Mouse (Mus musculus) gonadal fat pad, adult 2 months (tissue): Measurements from ENCODE around the gene Bhlha9. TPM values are rescaled to one million over a fixed set of nuclear protein-coding genes. Genes with fewer than 3 reads are reported as not detected.

Source experiments
- DNase-seq: peaks from one replicate; pipeline ENCODE4 v3.0.0-alpha.2; 2012; ENCODE audit warnings: low read depth
- polyA plus RNA-seq: library from polyadenylated mRNA; depleted of rRNA; stranded (reverse); fragments of >200 nt; gene quantifications from 2 replicates; pipeline ENCODE4 v1.2.3, GENCODE M21; 2012; rRNA removed

The Bhlha9 gene
- polyA plus RNA-seq: not detected in 2 replicates

DNA sequence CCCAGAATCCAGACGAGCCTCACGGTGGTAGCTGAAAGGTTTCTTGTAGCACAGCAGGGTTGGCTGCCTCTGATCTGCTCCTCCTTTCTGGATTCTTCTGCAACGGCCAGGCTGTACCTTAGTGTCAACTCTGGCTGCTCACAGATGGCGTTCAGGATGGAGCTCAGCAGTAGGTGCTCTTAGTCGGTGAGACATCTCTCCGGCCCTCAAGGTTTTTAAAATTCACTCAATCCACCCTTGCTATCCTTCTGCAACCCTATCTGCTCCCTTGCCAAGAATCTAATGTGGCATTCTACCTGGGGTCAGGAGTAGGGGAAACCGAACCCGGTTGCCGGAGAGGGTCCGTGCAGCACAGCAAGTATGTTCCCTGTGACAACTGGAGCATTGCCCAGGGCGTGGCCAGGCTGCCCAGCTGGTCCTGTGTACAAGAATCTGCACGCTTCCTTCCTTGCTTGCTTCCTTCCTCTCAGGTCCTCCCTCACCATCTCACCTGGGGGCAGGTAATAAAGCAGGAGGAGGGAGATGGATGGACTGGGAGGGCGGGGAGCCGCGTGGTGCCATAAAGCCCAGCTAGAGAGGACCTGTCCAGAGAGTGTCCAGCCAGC lies at the start of gene Bhlha9:
Gene Bhlha9 (plus strand): TSS at position 600 of the 605 bp plus-strand sequence.
- no peak for DNase-seq

DNA sequence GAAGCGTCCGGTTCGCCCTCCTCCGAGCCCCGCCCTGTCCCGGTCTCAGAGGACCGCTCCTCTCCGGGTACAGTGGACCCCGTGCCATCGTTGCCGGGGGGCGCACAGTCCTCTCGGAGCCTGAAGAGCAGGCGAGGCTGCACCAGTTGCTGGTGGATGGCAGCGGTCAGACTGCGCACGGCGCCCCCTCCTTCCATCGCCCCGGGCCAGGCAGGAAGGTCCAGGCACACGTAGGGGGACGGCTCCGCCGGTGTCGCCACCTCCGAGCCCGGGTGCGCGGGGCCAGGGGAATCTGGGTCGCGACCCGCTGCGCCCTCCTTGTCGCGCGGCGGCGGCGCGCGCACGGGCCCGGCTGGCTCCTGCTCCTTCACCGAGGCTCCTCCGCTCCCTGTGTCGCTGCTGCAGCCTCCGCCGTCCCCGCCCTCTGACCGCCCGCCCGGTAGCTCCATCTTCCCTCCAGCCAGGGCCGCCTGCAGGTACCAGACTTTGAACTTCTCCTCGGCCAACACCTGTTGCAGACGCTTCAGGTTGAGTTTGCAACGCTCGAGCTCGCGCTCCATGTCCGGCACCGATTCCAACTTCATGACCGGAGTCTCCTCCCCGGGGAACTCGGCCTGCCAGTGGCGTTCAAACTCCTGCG lies 49.6 kb upstream of the Bhlha9 start:
- DNase-seq: no peak

DNA sequence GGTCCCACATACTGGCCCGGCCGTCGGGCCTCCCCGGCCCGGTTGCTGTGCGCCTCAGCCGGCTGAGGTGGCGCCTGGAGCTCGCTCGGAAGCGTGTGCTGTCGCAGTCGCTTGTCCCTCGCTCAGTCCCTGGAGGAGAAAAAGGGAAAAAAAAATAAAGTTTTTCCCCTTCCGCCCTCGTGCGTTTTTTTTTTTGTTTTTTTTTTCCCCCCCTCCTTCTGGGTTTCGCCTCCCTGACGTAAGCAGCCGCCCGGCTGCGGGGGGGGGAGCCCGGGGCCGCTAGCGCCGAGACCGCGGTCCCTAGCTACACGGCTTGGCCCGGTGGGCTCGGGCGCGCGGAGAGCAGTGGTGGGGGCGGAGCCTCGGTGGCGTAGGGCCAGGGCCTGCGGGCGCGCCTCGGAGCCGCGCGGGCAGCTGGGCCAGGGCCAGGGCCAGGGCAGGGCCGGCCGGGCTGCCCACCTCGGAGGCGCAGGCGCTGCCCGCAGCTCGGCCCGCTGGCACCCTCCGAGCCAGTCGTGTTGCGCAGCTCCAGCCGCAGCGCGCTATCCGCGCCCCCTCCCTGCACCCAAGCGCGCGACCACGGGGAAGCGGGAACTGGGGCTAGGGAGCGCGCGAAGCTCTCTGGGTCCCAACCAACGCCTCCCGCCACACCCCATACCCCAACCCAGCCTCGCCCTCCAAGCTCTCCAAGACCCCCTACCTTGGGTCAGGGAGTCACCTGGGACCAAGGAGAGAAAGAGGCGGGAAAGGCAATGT lies 48.9 kb upstream of the Bhlha9 start:
- no peak for DNase-seq

DNA sequence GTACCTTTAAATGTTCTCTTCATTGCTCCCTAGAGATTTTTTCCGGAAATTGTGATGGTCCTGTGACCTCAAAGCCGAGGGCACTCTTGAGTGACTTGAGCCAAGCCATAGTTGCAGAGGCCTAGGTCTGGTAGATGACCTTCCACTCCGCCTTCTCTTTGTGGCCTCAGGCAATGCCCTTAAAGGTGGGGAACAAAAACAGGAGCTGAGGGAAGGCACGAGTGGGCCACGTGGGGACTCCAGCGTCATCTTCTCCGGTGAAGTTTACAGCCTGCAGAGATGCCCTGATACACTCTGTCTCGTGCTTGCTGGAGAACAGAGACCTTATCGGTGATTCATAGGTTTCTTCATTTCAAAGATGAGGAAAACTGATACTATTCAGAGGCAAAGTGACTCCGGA lies 48.2 kb upstream of the Bhlha9 start:
- no peak for DNase-seq

DNA sequence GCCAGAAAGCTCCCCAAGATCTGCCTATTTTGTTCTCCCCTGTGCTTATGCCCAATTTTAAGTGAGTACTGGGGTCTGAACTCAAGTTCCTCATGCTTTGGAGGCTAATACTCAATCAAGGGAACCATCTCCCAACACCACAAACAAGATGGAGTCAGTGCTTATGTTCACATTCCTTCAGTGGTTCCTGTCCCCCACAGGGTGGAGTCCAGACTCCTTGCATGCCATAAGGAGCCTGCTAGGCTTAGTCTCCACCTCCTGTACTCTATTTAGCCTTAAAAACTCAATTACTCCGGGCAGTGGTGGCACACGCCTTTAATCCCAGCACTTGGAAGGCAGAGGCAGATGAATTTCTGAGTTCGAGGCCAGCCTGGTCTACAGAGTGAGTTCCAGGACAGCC lies 47.4 kb upstream of the Bhlha9 start:
- DNase-seq: no peak

DNA sequence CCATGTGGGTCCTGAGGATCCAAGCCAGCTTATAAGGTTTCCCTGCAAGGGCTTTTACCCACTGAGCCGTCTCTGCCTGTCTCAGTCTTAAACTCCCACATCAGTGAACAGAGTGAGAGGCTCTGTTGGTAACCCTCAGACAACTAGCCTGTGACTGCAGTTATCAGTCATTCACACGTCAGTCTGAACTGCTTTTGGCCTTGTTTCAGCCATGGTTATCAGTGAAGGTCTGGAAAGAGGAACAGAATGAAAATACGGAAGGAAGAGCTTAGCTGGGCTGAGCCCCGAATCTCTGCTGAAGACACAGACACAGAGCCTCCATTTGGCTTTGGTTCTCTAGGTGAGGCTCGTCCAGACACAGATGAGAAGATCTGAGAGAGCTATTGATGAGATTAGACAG lies 43.7 kb upstream of the Bhlha9 start:
- no peak for DNase-seq

DNA sequence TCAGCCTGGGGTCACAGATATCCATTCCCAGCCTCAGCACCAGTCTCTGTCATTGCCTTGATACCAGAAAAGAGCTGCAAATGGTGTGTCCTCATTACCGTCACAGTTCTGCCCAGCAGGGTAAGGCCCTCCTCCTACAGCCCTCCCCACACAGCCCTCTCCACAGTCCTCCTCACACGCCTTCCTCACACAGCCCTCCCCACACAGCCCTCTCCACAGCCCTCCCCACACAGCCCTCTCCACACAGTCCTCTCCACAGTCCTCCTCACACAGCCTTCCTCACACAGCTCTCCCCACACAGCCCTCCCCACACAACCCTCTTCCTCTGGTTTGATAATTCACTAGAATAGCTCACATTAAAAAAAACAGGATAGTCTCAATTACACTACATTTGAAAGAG lies 42.2 kb upstream of the Bhlha9 start:
- DNase-seq: no peak

DNA sequence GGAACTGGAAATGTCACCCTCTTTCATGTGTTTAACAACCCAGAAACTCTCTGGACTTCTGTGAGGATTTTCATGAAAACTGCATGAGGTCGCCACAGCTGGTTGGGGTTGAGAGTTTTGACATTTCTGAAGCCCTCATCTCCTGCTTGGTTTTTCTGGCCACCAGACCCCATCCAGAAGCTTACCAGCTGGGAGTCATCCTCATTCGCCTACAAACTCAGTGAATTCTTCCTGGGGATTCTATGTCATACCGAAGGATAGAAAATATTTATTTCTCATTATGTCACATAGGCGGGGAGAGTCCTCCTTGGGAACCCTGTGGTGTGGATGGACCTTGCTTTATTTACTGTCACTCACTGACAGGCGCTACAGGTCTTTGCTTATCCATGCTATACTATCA lies 41.8 kb upstream of the Bhlha9 start:
- no peak for DNase-seq

DNA sequence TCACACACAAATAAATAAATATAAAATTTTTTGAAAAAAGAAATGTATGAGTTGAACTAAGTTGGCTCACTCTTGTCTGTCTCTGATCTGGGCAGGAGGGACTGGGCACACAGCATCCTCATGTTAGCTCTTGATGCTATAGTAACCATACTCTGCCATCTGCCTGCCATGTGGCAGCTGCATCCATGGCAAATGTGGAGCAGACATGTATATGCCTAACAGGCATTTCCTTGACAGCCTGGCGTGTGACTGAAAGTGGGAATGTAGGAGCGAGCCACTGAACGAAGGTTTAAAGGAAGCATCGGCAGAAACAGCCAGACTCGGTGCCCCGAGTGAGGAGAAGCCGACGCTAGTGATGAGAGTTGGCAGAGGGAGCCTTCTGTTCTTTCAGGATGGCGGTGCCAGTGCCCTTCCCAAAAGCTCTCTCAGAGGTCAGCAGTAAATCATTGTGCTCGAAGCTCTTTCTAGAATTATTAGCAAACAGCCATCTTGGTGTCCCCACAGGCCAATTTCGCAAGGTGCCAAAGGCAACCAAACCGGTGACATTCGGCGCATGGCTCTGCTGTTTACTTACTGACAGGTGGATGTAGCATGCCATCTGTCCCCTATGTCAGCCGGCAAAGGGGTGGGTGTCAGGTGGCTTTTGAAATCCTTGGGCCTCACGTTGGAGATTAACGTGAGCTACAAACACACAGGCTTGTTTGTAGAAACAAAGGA lies 32.8 kb upstream of the Bhlha9 start:
- no peak for DNase-seq

DNA sequence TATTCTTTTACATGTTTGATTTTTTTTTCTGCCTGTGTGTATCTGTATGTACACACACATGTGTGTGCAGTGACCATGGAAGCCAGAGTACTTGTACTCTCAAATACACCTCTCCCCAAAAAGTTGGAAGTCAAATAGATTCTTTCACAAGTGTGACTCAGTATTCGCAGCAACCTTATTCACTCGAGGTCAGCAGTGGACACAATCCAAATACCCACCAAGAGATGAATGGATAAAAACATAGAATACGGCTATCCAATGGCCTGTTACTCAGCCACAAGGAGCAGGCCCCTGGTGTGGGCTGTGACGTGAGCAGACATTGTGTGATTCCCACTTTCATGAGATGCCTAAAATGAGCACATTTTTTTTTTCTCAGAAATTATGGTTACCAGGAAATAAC lies 32.0 kb upstream of the Bhlha9 start:
- DNase-seq: no peak

DNA sequence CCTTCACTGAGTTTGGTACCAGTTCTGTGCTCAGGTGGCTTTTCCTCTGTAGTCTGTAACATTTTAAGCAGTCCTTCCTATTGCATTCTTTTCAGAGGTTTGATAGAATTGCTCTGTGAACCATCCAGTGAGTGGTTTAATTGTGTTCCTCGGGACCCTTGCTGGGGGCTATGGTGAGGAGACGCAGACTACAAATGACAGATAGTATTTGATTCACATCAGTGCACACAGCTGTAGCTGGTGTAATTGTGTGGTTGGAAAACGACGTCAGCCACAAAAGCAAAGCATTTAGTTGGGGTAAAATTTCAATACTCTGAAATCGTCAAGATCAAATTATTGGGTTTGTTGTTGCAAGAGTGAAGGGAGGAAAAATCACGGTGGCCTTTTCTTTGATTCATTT lies 28.0 kb upstream of the Bhlha9 start:
- DNase-seq: no peak

DNA sequence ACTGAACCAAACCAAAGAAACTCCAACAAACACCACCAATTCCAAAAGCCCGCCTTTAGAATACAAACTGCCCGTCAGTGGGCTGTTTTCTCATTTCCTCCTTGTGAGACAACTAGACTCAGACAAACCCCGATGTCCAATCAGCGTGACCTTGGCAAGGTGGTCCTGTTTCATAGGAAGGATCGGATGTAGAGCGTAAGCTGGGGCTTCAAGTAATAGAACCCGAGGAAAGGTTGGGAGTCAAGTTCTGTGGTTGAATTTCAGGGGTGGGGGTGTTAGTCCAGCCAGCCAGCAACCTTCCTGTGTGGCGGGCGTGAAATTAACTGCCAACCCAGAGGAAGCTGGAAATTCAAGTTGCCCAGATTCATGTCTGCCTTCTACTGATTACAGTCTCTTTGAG lies 27.2 kb upstream of the Bhlha9 start:
- DNase-seq: no peak

DNA sequence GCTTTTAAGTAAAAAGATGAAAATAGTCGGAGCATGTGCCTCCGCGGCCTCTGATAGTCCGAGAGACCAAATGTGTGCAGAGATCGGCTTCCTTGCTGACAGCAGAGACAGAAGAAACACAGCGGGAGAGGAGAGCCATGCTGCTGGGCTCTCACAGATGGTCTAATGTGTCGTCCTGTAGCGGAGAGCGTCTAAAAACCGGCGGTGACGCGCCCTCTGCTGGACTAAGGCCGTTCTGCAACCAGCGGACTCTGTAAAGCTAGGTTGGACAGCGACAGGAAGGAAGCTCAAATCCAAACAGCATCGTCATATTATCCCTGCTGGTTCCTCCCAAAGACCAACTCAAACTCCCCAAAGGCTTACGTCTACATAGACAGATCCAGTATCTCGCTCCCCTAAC lies 26.3 kb upstream of the Bhlha9 start:
- DNase-seq: no peak

DNA sequence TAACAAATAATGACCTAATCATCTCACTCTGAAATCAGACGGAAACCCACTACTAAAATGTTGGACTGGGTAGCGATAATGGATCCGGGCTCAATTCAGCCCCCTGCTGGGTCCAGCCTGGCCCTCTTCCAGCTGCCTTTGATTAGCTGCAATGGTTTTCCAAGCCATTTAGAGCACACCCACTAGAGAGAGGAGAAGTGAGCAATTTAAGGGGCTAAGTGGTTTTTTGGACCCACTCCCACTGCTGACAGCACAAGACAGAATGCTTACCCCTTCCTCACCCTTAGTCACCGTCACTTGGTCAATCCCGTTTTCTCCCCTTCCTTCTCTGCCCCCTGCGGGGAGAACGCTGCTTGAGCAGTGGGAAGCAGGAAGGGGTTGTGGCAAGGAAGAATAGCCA lies 25.2 kb upstream of the Bhlha9 start:
- DNase-seq: no peak

DNA sequence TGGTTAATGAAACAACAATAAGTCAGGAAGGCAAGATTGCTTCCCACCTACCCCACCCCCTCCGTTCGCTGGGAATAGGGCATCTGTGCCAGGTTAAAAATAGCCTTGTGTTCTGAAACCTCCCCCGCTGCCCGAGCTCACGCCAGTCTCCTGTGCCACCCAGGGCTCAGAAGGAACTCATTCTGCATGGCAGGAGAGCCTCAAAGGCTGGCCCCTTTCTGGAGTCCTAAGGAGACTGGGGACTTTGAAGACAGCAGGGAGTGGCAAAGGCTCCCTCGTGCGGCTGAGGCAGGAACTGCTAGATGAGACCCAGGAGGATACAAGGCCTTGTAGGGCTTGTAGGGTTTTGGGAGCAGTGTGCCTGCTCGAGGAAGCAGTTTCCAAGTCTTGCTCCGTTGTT lies 24.8 kb upstream of the Bhlha9 start:
- no peak for DNase-seq

DNA sequence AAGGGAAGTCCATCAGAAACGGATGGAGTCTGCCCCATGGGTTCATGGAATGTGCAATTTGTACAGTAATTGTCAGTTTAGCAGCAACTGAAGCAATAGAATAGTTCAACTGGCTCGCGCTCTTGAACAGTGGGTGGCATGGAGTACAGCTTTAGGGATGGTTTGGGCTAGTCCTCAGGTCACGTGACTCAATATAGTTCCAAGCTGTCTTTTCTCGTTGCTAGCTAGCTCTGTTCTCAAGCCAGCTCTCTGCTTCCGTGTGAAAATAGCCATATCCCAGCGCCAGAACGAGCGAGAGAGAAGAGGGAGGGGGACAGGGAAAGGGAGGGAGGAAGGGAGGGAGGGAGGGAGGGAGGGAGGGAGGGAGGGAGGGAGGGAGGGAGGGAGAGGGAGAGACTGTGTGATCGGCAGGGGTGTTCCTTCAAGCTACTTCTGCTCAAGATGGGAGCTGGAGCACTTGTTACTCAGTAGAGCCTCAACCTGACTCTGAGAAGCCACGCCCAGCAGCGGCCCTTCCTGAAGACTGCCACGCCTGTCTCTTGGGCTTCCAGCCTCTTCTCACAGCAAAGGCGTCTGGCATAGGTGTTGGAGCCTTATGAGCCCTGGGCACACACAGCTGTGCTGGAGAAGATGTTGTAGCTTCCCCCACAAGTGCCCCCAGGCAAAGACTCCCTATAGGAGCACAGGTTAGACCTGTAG lies 21.3 kb upstream of the Bhlha9 start:
- DNase-seq: no peak

DNA sequence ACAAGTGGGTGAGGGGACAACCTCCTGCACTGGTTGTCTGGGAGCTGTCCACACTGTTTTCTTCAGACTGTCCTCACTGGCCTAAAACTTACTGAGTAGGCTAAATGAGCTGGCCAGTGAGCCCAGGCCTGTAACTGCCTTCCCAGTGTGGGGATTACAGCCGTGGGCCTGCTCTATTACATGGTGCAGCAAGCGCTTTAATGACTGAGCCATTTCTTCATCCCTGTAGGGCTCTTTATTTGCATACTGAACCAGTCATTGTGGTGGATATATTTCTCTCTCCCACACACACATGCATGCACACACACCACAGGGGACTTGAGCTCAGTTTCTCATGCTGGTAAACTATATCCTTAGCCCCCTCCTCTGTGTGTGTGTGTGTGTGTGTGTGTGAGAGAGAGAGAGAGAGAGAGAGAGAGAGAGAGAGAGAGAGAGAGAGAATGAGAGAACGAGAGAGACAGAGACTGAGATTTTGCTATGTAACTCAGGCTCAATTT lies 19.4 kb upstream of the Bhlha9 start:
- no peak for DNase-seq

DNA sequence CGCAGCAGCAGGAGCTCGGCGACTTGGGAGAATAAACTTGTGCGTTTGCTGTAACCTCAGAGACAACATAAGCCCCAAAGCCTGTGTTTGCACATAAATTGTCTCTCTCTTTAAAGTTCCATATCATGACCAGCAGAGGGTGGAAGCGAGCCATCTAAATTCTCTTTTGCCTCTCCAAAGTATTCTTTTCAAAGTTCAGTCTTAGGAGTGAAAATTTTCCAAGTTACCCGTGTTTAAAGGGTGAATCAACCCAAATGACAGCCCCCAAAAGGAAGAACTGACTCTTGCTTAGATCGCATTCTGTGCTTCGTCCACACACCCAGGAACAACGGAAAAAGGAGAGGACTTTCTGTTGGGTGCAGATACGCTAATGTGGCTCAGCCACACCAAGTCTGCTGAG lies 17.2 kb upstream of the Bhlha9 start:
- no peak for DNase-seq

DNA sequence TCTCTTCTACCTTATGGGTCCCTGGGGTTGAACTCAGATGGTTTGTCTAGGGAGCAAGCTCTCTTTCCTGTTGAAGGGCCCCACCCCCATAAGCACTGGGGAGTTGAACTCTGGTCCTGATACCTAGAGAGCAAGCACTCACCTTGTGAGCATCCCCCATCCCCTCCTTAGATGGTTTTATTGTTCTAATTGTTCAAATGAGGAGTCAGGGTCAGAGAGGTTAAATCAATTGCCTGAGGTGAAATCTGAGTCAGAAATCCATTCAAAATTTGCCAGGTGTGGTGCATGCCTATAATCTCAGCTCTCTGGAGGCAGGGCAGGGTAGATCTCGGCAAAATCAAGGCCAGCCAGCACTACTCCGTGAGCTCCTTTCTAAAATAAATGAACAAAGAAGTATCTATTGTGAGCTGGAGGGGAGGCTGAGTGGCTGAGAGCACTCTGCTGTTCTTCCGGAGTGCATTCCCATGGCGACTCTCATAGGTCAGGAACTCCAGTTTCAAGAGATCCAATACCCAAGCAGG lies 14.8 kb upstream of the Bhlha9 start:
- DNase-seq: no peak

DNA sequence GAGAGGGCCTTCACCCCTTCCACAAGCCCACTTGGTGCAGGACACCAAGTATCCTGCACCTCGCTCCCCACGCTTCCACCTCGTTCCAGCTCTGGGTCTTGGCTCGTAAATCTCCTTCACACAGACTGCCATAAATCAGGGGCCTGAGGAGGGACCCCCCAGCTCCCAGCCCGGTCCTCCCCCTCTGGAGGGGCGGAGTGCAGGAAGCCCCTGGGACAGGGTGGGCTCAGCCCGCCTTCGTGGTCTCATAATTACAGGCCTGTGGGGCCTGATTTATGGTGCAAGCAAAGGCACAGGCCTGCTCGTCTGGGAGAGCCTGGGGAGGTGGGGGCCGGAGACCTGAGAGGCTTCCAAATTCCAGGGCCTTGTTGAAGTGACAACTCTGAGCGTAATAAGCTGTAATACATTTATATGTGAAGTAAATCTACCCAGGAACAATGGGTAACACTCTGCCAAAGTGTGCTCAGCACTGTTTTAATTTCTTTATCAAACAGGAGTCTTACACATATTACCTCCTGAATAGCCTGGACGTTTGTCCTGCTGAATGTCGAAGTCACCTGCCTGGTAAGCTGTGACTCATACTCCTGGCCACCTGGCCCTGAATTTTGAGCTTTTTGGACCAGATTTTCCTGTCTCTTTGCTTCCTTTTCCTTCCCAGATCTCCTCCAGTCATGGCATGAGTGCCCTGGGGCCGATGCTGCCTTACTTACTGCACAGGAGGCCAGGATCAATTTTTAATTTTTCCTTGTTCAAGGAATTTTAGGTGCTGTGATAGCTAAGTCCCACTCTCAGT lies 12.9 kb upstream of the Bhlha9 start:
- no peak for DNase-seq
